Mouse (Mus musculus) heart, postnatal 10 days (tissue): ENCODE data around the gene Gmppb. TPM values are rescaled to one million over a fixed set of nuclear protein-coding genes. Genes with fewer than 3 reads are reported as not detected.

Experiments used
- DNase-seq, 2 experiments: peaks; one replicate each; pipeline ENCODE4 v3.0.0; 2021
- intact Hi-C: fragments of 180-260 bp; cut with DNase I; formaldehyde crosslinking; loops from one replicate; pipeline ENCODE4 v1.15.1; 2025
- total RNA-seq, 2 experiments: library from RNA; stranded (reverse); gene quantifications; 2 replicates each; pipeline ENCODE4 v1.2.3; 2021

Gene Gmppb
- total RNA-seq, 2 experiments from 2014 or later = 10.7 to 14.7 TPM

DNA sequence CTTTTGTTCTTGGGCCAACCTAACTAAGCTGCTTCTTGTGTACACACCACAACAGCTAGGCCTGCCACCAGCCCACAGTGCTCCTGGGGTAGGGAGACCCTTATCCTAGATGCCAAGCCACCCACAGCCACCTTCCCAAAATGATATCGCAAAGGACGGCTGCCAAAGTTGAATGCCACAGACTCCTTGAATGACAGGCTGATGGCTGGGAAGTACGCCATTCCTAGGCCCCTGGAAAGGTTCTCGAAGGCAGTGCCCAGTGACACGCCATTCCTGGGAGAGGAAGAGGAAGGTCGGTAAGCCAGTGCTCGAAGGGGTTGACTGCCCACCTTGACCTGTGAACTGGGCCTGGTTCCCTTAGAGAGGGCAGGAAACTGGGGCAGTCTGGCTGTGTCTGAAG lies 20.5 kb downstream of the Gmppb start:
- no peak for DNase-seq
- intact Hi-C loops = no loop called here

DNA sequence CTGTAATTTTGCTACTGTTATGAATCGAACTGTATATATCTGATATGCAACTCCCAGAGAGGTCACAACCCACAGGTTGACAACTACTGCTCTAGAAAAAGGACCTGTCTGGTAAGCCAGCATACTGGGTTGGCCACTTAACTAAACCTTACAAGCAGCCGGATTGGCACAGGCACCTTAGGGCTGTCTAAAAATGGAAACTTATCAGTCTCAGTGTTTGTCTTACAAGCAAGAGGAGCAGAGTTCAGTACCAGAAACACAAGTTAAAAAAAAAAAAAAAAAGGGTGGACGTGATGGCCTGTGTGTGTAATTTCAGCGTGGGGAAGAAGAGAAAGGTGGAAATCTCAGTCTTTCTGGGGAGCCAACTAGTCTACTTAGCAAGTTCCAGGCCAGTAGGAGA lies 22.8 kb downstream of the Gmppb start:
- no peak for DNase-seq
- intact Hi-C loops = no loop called here

DNA sequence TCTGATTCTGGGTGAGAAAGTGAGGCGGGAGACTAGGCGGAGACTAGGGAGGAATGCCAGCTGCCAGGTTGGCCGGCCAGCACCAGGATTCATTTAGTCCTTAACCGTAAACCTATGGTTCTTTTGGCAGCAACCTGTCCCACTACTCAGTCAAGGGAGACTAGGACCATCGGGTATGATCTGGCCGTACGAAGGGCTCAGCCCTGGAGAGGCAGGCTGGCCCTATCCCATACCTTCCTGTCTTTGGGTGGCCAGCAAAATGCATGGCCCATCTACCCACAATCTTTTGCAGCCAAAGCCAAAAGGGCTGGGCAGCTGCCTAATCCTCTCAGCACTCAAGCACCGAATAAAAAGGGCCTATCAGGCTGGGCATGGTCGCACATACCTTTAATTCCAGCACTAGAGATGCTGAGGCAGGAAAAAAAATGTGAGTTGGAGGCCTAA lies 23.5 kb downstream of the Gmppb start:
- intact Hi-C loops = no loop called here
- no peak for DNase-seq

DNA sequence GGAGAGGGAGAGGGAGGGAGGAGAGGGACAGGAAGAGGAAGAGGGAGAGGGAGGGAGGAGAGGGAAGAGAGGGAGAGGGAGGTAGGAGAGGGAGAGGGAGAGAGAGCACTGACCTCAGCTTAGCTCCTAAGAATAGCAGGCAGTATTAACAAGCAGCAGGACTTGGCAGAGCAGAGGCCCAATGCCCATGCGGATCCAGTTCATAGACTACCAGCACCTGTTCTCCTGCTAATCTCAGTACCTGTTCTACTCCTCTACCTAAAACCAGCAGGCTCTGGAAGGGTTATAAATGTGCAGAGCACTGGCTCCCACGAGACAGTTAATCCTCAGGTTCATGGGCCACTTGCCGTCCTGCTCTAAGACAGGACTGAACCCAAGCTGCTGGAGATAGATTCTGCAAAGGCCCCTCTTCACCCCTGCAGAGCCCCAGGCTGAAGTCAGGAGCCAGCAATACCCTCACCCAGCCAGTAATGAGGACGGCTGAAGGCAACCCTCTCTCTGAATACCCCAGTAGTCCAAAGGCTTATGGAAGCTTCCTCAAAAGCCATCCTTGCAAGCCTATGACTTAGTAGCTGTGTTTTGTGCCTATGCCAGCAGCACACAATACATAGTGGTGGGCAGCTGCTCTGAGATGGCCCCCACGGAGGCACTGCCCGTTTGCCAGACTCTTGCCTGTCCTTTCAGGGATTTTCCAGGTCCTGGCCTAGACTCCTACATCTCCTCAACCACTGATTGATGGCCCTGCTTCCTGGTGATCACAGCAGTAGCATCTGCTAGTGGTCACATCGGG lies 24.3 kb downstream of the Gmppb start:
- intact Hi-C loops = no loop called here
- no peak for DNase-seq

DNA sequence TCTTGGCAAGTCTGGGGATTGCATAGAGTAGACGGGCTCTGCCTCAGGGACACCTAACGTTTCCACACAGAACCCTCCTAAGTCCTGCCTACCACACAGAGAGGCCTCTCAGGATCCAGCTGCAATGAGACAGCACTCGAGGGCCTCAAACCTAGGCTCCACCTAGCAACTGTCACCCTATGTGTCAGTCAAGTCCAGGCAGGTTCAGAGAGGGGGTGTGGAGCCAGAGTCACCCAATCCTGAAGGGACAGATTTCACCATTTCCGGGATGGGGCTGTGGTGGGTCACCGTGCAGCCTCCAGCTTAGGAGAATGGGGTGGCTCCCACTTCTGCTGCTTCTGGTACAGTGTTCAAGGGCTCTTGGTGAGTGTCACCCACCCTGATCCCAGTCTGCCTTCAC lies 31.1 kb downstream of the Gmppb start, which contains the start of gene Mst1:
Gene Mst1, plus strand, starts transcription at position 269 of the 400 bp plus-strand sequence.
- intact Hi-C loops = no loop called here

DNA sequence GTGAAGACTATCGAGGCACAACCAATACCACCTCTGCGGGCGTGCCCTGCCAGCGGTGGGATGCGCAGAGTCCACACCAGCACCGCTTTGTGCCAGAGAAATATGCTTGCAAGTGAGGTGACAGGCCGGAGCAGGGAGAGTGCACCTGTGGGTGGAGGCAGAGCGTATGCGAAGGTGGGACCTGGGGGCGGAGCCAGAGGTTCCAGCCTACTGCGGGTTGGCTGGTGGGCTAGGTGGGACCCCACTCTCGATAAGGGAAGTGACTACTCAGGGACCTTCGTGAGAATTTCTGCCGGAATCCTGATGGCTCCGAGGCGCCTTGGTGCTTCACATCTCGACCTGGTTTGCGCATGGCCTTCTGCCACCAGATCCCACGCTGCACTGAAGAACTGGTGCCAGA lies 33.5 kb downstream of the Gmppb start:
- intact Hi-C loops = no loop called here
- DNase-seq = no peak

More for the DNA sequence above, 31.1 kb downstream of the Gmppb start, which contains the start of gene Mst1:
- DNase-seq = no peak

DNA sequence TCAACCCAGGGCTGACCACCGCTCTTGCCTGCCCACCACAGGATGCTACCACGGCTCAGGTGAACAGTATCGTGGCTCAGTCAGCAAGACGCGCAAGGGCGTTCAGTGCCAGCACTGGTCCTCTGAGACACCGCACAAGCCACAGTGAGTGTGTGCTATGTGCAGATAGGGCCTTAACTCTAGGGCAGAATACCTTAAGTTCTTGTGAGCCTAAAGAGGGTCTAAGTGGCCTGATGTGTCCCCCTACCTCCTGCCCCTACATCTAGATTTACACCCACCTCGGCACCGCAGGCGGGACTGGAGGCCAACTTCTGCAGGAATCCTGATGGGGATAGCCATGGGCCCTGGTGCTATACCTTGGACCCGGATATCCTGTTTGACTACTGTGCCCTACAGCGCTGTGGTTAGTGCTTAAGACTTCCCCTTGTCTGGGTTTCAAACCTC lies 34.0 kb downstream of the Gmppb start, which contains the start of gene Rnf123:
Gene Rnf123, minus strand, starts transcription at position 359 of the 444 bp plus-strand sequence.
- no peak for DNase-seq
- intact Hi-C loops = no loop called here

DNA sequence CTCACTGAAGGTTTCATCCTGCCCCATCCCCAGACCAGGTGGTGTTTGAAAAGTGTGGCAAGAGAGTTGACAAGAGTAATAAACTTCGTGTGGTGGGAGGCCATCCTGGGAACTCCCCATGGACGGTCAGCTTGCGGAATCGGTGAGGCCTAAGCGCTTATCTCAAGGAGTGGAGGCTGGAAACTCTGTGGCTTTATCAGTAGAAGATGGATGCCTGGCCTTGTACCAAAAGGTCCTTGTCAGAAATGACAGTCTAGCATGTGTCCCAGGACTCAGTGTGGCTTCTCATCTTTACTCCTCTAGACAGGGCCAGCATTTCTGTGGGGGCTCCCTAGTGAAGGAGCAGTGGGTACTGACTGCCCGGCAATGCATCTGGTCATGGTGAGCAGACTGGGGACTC lies 34.5 kb downstream of the Gmppb start:
- DNase-seq = no peak
- intact Hi-C loops = no loop called here

DNA sequence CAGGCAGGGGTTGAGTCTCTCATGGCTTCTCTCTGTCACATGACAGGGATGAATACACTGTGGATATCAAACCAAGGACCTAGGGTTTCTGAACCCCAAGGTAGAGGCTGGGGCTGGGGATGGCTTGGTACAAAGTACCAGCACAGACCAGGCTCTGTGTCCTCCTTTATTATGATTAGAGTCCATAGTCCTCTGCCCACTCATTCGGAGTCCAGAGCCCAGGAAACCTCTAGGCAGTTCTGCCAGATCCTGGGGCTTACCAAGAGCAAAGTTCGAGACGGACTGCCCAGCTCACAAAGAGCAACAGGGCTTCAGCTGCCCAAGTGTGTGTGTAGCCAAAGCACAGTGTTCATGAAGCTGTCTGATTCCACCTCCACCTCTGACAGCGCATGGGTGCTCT lies 36.2 kb downstream of the Gmppb start:
- DNase-seq = no peak
- intact Hi-C loops = no loop called here

DNA sequence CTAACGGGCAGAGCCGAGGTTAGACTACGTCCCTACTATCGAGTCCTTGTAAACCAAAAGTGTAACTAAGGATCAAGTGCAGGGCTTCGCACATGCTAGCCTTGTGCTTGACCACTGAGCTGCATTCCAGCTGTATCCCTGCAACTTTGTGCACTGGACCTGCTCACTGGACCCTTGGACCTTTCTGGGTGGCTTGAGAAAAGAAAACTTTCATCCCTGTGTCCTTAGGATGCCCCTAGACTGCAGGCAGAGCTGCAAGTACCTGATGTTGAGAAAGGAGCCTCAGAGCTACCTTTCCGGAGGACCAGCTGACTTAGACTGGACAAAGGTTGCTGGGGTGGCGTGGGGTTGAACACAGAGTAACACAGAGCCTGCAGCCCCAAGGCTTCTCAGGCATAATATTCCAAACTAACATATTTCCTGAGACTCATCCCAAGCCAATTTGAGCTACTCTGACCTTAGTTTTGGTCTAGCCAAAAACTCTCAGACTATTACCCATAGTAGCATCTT lies 41.6 kb downstream of the Gmppb start:
- DNase-seq = no peak
- intact Hi-C loops = no loop called here

DNA sequence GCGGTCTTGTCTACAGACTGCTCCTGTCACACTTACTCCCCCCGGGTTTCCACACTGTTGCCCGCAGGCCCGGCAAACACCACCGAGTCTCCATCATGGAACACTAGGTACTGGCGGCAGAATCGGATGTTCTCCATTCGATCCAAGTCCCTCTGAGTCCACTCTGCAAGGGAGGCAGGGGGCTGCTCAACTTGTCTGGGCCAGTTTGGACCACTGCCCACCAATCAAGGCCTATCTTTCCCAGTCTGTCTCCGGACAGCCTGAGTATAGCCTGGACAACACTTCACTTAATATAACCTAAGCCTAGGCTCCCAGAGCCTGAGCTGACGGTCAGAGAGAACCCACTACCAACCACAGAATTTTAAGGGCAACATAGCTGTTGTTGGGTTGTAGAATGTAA lies 44.5 kb downstream of the Gmppb start:
- DNase-seq = no peak
- intact Hi-C loops = no loop called here

DNA sequence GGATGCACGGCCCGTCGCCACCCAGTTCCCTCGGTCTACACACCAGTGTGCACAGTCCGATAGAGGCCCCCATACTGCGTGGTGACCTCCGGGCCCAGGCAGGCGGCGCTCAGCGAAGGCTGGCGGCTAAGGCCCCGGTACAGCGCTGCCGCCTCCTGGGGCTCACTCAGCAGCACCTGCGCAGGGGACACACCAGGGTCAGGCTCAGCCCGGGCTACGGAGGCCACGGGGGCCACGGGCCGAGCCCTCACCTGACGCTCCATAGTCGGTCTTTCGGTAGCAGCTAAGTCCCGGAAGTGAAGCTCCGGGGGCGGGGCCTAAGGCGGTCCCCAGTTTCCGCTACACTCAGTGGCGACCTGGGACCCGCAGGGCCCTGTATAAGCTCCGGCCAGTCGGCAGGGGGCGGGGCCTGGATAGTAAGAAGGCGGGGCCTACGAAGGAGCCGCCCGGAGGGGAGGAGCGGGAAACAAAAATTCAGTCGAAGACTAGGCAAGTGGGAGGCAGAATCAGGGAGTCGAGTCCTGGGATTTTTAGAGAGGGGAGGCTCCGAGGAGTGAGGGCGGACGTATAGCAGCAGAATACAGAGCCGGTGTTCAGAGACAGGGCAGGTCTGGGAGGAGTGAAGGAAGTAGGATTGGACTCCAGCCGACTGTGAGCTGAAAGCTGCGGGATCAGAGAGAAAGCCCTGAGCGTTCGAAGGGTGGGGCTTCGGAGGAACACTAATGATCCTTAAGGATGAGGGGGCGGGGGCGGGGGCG lies 45.3 kb downstream of the Gmppb start, which contains the start of gene Apeh:
Gene Apeh, minus strand, starts transcription at position 423 of the 758 bp plus-strand sequence.
- intact Hi-C loops = no loop called here
- peak; percentile 96 to 97 for DNase-seq

DNA sequence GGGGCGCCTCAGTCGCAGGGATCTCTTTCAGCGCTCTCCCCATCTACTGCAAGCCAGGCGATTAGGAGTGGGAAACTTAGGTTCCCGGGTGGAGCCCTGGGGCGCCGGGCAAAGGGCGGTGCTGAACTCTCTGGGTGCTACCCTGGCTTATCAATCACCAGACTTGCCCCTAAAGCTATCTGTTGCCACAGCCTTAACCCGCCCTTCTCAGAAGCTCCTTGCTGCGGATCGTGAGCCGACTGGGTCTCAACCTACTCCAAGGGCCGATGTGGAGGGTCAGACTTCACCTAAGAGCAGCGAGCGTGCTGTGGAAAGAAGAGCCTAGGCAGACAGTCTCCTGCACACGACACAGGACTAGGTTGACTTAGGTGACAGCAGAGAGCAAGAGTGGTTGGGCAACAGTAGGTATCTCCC lies 46.0 kb downstream of the Gmppb start:
- intact Hi-C loops = loop anchor here (1.0 to 5.0 kb wide), 3 partner anchors 42 to 189 kb away; no protein-coding TSS in a partner anchor
- peak; percentile 43 to 54 for DNase-seq

DNA sequence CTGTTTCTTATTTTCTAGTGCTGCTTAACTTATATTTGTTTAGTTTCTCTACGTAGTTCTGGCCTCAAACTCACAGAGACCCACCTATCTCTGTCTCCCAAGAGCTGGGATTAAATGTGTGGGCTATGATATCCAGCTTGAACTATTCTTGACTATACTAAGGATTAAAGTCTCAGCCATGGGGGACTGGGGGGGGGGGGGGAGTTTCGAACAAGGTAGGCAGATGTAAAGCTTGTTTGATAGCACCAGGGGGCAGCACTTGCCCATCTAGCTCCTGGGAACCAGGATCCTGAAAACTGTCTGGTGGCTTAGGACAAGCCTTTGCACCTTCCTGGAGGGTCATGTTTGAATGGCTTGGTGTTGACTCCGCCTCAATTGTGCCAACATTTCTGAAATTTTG lies 46.5 kb downstream of the Gmppb start:
- intact Hi-C loops = loop anchor here (1.0 to 5.0 kb wide), 3 partner anchors 42 to 189 kb away; no protein-coding TSS in a partner anchor
- DNase-seq = peak; percentile 74 to 83

DNA sequence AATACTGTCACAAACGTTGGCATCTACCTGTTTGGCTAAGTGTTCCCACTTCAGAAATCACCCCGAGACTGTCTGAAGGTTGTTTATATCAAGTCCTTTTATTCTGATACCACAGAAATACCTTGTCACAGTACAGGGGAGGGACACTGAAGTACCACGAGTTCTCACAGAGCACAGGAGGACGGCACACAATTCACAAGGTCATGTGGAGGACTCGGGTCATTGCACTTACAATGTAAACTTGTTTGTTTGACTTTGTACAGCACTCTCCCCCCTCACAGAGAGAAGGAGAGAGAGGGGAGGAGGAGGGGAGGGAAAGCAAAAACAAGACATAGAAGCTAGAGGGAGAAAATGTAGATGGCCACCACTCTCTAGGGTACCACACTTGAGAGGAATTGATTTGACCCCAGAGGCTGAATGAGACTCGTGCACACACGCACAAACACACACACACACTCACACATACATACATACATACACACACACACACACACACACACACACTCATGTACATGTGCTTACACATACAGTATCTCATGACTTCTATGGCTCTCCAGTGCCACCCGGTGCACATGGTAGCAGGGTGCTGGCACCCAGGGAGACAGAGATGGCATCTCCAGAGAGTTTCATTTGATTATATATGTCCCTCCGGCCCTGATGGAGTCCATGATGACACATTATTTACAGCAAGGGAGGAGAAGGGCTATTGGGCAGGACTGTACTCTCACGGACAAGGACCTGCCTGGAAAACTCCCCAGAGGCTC lies 47.1 kb downstream of the Gmppb start:
- intact Hi-C loops = loop anchor here (1.0 to 5.0 kb wide), 3 partner anchors 41 to 188 kb away; no protein-coding TSS in a partner anchor
- DNase-seq = no peak

DNA sequence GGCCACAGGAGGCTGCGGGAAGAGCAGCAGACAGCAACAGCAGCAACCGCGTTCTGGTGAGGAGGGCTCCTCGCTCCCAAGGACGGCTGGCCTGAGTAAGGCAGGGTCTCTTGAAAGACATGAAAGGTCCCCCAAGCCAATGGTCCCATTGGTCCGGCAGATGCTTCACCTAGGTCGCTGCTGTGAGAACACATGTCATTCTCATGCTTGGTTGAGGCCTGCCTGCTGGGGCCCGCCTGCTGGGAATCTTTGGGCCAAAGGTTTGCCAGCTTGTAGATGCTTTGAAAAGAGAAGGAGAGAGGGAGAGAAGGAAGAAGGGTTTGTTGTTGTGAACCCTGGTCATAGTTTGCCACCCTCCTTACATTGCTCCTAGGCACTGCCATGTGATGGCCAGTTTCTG lies 50.6 kb downstream of the Gmppb start:
- no peak for DNase-seq
- intact Hi-C loops = loop anchor here (5.0 kb wide), 1 partner anchor 38 kb away; no protein-coding TSS in a partner anchor
